Mouse (Mus musculus) MEL (cell line): ENCODE data around the gene Vash2. TPM values are rescaled to one million over a fixed set of nuclear protein-coding genes. Genes with fewer than 3 reads are reported as not detected.

Experiments used
- DNase-seq: peaks from one replicate; pipeline ENCODE4 v3.0.0; 2011; ENCODE audit warnings: low read depth, low spot score
- H3K27ac ChIP-seq: 2 replicates; pipeline ENCODE4 v1.5.1; 2012; ENCODE audit warnings: low read depth, mild to moderate bottlenecking, control low read depth, low read length, moderate library complexity; ENCODE audit not compliant: control insufficient read depth
- H3K27me3 ChIP-seq, 2 experiments: fragments of 150-350 bp in 1 of 2; sonication (generic) in 1 of 2; 2 replicates each; pipeline ENCODE4 v1.6.1; 2012; ENCODE audit warnings: low read length in 2 of 2, mild to moderate bottlenecking in 2 of 2, improper control_type of control experiment in 1 of 2, moderate library complexity in 1 of 2; ENCODE audit not compliant: insufficient read depth in 2 of 2, control insufficient read depth in 1 of 2
- H3K36me3 ChIP-seq, 2 experiments: 2 replicates each; pipeline ENCODE4 v1.6.1; 2012 to 2014; ENCODE audit warnings: low read length in 2 of 2, improper control_type of control experiment in 1 of 2, inconsistent platforms in 1 of 2, mild to moderate bottlenecking in 1 of 2; ENCODE audit not compliant: insufficient read depth in 2 of 2, control insufficient read depth in 1 of 2
- H3K4me1 ChIP-seq, 2 experiments: fragments of 150-350 bp in 1 of 2; sonication (generic) in 1 of 2; 2 replicates each; pipeline ENCODE4 v1.6.1; 2012; ENCODE audit warnings: low read length in 2 of 2, improper control_type of control experiment in 1 of 2, mild to moderate bottlenecking in 1 of 2; ENCODE audit not compliant: insufficient read depth in 2 of 2, control insufficient read depth in 1 of 2
- H3K4me3 ChIP-seq, 2 experiments: fragments of 150-350 bp in 1 of 2; sonication (generic) in 1 of 2; 2 replicates each; pipeline ENCODE4 v1.5.1; 2012; ENCODE audit warnings: low read depth in 2 of 2, low read length in 2 of 2, mild to moderate bottlenecking in 2 of 2, moderate library complexity in 2 of 2, control low read depth in 1 of 2, improper control_type of control experiment in 1 of 2; ENCODE audit not compliant: control insufficient read depth in 1 of 2, insufficient read depth in 1 of 2
- H3K79me2 ChIP-seq: 2 replicates; pipeline ENCODE4 v1.6.1; 2012; ENCODE audit warnings: mild to moderate bottlenecking, low read length, moderate library complexity; ENCODE audit not compliant: control insufficient read depth, poor library complexity, insufficient read depth
- H3K9ac ChIP-seq: 2 replicates; pipeline ENCODE4 v1.6.1; 2012; ENCODE audit warnings: low read depth, mild to moderate bottlenecking, control low read depth, low read length, moderate library complexity; ENCODE audit not compliant: control insufficient read depth, poor library complexity, severe bottlenecking
- H3K9me3 ChIP-seq: fragments of 150-350 bp; sonication (generic); replicated peaks from 2 replicates; pipeline ENCODE4 v1.6.1; 2012; ENCODE audit warnings: mild to moderate bottlenecking, low read length, improper control_type of control experiment, moderate library complexity; ENCODE audit not compliant: insufficient read depth
- CHD1 ChIP-seq: IDR thresholded peaks from 2 replicates; pipeline ENCODE4 v1.6.1; 2012; ENCODE audit warnings: low read depth, mild to moderate bottlenecking, inconsistent platforms, low read length, improper control_type of control experiment
- E2F4 ChIP-seq: IDR thresholded peaks from 2 replicates; pipeline ENCODE4 v1.6.1; 2011; ENCODE audit warnings: low read depth, low read length, improper control_type of control experiment, borderline replicate concordance
- ELF1 ChIP-seq: IDR thresholded peaks from 2 replicates; pipeline ENCODE4 v1.6.1; 2014; ENCODE audit warnings: low read depth, mild to moderate bottlenecking, inconsistent platforms, low read length, improper control_type of control experiment, moderate library complexity
- EP300 ChIP-seq, 2 experiments: IDR thresholded peaks; 2 replicates each; pipeline ENCODE4 v1.6.1; 2011; ENCODE audit warnings: improper control_type of control experiment in 2 of 2, low read length in 2 of 2, low read depth in 1 of 2, mild to moderate bottlenecking in 1 of 2
- ETS1 ChIP-seq: IDR thresholded peaks from 2 replicates; pipeline ENCODE4 v1.6.1; 2012; ENCODE audit warnings: low read depth, mild to moderate bottlenecking, inconsistent platforms, low read length, improper control_type of control experiment, moderate library complexity
- JUND ChIP-seq: IDR thresholded peaks from 2 replicates; pipeline ENCODE4 v1.6.1; 2011; ENCODE audit warnings: low read depth, mild to moderate bottlenecking, improper control_type of control experiment, low read length
- KAT2A ChIP-seq: conservative IDR thresholded peaks from 2 replicates; pipeline ENCODE4 v1.6.1; 2012; ENCODE audit warnings: low read depth, low read length, improper control_type of control experiment, inconsistent platforms
- MAZ ChIP-seq: IDR thresholded peaks from 2 replicates; pipeline ENCODE4 v1.6.1; 2012; ENCODE audit warnings: low read depth, mild to moderate bottlenecking, inconsistent platforms, low read length, improper control_type of control experiment
- MXI1 ChIP-seq: IDR thresholded peaks from 2 replicates; pipeline ENCODE4 v1.6.1; 2011; ENCODE audit warnings: mild to moderate bottlenecking, low read depth, low read length, improper control_type of control experiment
- MYB ChIP-seq: IDR thresholded peaks from 2 replicates; pipeline ENCODE4 v1.6.1; 2011; ENCODE audit warnings: mild to moderate bottlenecking, low read depth, low read length, improper control_type of control experiment
- NELFE ChIP-seq: IDR thresholded peaks from 2 replicates; pipeline ENCODE4 v1.6.1; 2011; ENCODE audit warnings: low read depth, low read length, improper control_type of control experiment
- NRF1 ChIP-seq: IDR thresholded peaks from 2 replicates; pipeline ENCODE4 v1.6.1; 2014; ENCODE audit warnings: low read depth, mild to moderate bottlenecking, inconsistent platforms, low read length, improper control_type of control experiment, moderate library complexity; ENCODE audit not compliant: poor library complexity, insufficient read depth, severe bottlenecking
- POLR2A ChIP-seq, 2 experiments: IDR thresholded peaks; 2 replicates each; pipeline ENCODE4 v1.6.1; 2011 to 2012; ENCODE audit warnings: low read length in 2 of 2, mild to moderate bottlenecking in 2 of 2, control low read depth in 1 of 2, improper control_type of control experiment in 1 of 2, low read depth in 1 of 2, moderate library complexity in 1 of 2; ENCODE audit not compliant: control insufficient read depth in 1 of 2, insufficient read depth in 1 of 2, poor library complexity in 1 of 2
- POLR2AphosphoS2 ChIP-seq: IDR thresholded peaks from 2 replicates; pipeline ENCODE4 v1.6.1; 2011; ENCODE audit warnings: low read length, improper control_type of control experiment
- SIN3A ChIP-seq: IDR thresholded peaks from 2 replicates; pipeline ENCODE4 v1.6.1; 2012; ENCODE audit warnings: low read length, improper control_type of control experiment, inconsistent platforms
- SMC3 ChIP-seq: IDR thresholded peaks from 2 replicates; pipeline ENCODE4 v1.6.1; 2011; ENCODE audit warnings: low read depth, low read length, improper control_type of control experiment
- USF1 ChIP-seq: IDR thresholded peaks from 2 replicates; pipeline ENCODE4 v1.6.1; 2014; ENCODE audit warnings: low read depth, mild to moderate bottlenecking, inconsistent platforms, low read length, improper control_type of control experiment, moderate library complexity
- ZC3H11A ChIP-seq: IDR thresholded peaks from 2 replicates; pipeline ENCODE4 v1.6.1; 2012; ENCODE audit warnings: low read depth, mild to moderate bottlenecking, inconsistent platforms, low read length, improper control_type of control experiment
- ZNF384 ChIP-seq: IDR thresholded peaks from 2 replicates; pipeline ENCODE4 v1.6.1; 2012; ENCODE audit warnings: low read depth, mild to moderate bottlenecking, inconsistent platforms, low read length, improper control_type of control experiment
- polyA plus RNA-seq, 2 experiments: library from polyadenylated mRNA; stranded (reverse) in 1 of 2; unstranded in 1 of 2; fragments of >175 nt in 1 of 2; fragments of >200 nt in 1 of 2; gene quantifications; 2 replicates each; pipeline versions ENCODE4 v1.2.1 to v1.2.4; 2012; ENCODE audit warnings: low replicate concordance in 2 of 2, low read depth in 1 of 2; ENCODE audit not compliant: insufficient read length in 2 of 2, insufficient read depth in 1 of 2, missing spikeins in 1 of 2
- total RNA-seq: library from RNA; depleted of rRNA; stranded (reverse); fragments of 300-350 nt; gene quantifications from 2 replicates; pipeline ENCODE4 v1.2.3, GENCODE M21; 2012

Gene Vash2
- total and polyA plus RNA-seq, 3 experiments = 2.6 to 9.8 TPM; not detected in 1

- Histone ChIP-seq H3K27ac (no peak overlapping the region), H3K4me3 (no peak overlapping the region), H3K9ac (no peak overlapping the region), H3K4me1 (peaks cover 3 to 18% of the 10 kb centered on the region in 2 experiments; a peak in 3 of 4 replicates), H3K9me3 (no peaks in the 10 kb centered on the region), H3K27me3 (no peaks in the 10 kb centered on the region), H3K79me2 (peaks cover 2% of the 10 kb centered on the region; the same call in 1 of the 2 replicates), H3K36me3 (peaks cover 0 to 6% of the 10 kb centered on the region in 2 experiments; a peak in 2 of 4 replicates)
- no peak for TF ChIP-seq EP300 (IDR thresholded peaks at IDR 0.05; ENCODE audit: low read depth in 1 of 2, low read length in 2 of 2)
- TF ChIP-seq POLR2AphosphoS2 = no peak
- TF ChIP-seq E2F4 = no peak
- no peak for TF ChIP-seq NELFE
- TF ChIP-seq MXI1 = no peak
- no peak for TF ChIP-seq SMC3
- no peak for TF ChIP-seq NRF1
- TF ChIP-seq ZC3H11A = no peak
- TF ChIP-seq ZNF384 = no peak
- no peak for TF ChIP-seq POLR2A (IDR thresholded peaks at IDR 0.05; ENCODE audit: control insufficient read depth in 1 of 2, insufficient read depth in 1 of 2, low read depth in 1 of 2, low read length in 2 of 2, poor library complexity in 1 of 2)
- DNase-seq = no peak
Observed at GRCm38 (mm10) chr1:190974833-190975232, 4.3 kb downstream of the Vash2 start.

- Histone ChIP-seq H3K27ac (no peak overlapping the region), H3K9me3 (no peaks in the 10 kb centered on the region), H3K9ac (no peak overlapping the region), H3K27me3 (no peaks in the 10 kb centered on the region), H3K4me1 (peaks cover 3 to 18% of the 10 kb centered on the region in 2 experiments; a peak in 3 of 4 replicates), H3K36me3 (peaks cover 0 to 6% of the 10 kb centered on the region in 2 experiments; a peak in 2 of 4 replicates), H3K4me3 (no peak overlapping the region), H3K79me2 (peaks cover 2% of the 10 kb centered on the region; the same call in 1 of the 2 replicates)
- DNase-seq = no peak
- TF ChIP-seq JUND (no peak), USF1 (no peak), EP300 (IDR thresholded peaks at IDR 0.05; ENCODE audit: low read depth in 1 of 2, low read length in 2 of 2) (no peak), ETS1 (no peak), ZC3H11A (no peak), SMC3 (no peak), MYB (no peak), KAT2A (no peak), ELF1 (no peak), MAZ (no peak), SIN3A (no peak), CHD1 (no peak), NELFE (no peak)
Observed at GRCm38 (mm10) chr1:190974191-190974590, 4.9 kb downstream of the Vash2 start.
